Mouse (Mus musculus) thymus, adult 2 months (tissue): ENCODE results near the gene Golph3l. TPM values are rescaled to one million over a fixed set of nuclear protein-coding genes. Genes with fewer than 3 reads are reported as not detected.

Experiments
- DNase-seq: peaks from one replicate; pipeline ENCODE4 v3.0.0; 2021
- H3K27ac ChIP-seq: fragments of 200-500 bp; 2 replicates; pipeline ENCODE4 v1.5.1; 2012; ENCODE audit warnings: low read length, control low read depth; ENCODE audit not compliant: control insufficient read depth, insufficient read depth
- H3K27me3 ChIP-seq: fragments of 200-500 bp; 2 replicates; pipeline ENCODE4 v1.6.1; 2012; ENCODE audit warnings: mild to moderate bottlenecking, low read length, moderate library complexity, mixed read lengths; ENCODE audit not compliant: control insufficient read depth, insufficient read depth
- H3K36me3 ChIP-seq: fragments of 200-500 bp; 2 replicates; pipeline ENCODE4 v1.6.1; 2012; ENCODE audit warnings: mild to moderate bottlenecking, low read length, moderate library complexity; ENCODE audit not compliant: control insufficient read depth, insufficient read depth
- H3K4me1 ChIP-seq: fragments of 200-500 bp; replicated peaks from 2 replicates; pipeline ENCODE4 v1.6.1; 2012; ENCODE audit warnings: low read length; ENCODE audit not compliant: control insufficient read depth, insufficient read depth
- H3K4me3 ChIP-seq: fragments of 200-500 bp; 2 replicates; pipeline ENCODE4 v1.5.1; 2012; ENCODE audit warnings: mild to moderate bottlenecking, low read length, control low read depth, moderate library complexity; ENCODE audit not compliant: control insufficient read depth, insufficient read depth
- CTCF ChIP-seq: fragments of 200-500 bp; IDR thresholded peaks from 2 replicates; pipeline ENCODE4 v1.5.1; 2012; ENCODE audit warnings: mild to moderate bottlenecking, control low read depth, low read length, moderate library complexity, borderline replicate concordance; ENCODE audit not compliant: control insufficient read depth, poor library complexity, insufficient read depth; ENCODE audit errors: extremely low read depth
- POLR2A ChIP-seq: fragments of 200-500 bp; IDR thresholded peaks from 2 replicates; pipeline ENCODE4 v1.6.1; 2012; ENCODE audit warnings: mild to moderate bottlenecking, low read length, control low read depth, moderate library complexity; ENCODE audit not compliant: control insufficient read depth, poor library complexity, insufficient read depth; ENCODE audit errors: extremely low read depth
- WGBS: fragments of 180-500 bp; shearing (Covaris S2); methylation state at CpG from one replicate; pipeline ENCODE4 v1.1.7; 2018; 5-methylcytosine and 5-hydroxymethylcytosine counted together
- polyA plus RNA-seq: library from polyadenylated mRNA; depleted of rRNA; stranded (reverse); fragments of >200 nt; gene quantifications from 2 replicates; pipeline ENCODE4 v1.2.3, GENCODE M21; 2012

Golph3l gene
- polyA plus RNA-seq, 1 experiment: 8.6 TPM

- Histone ChIP-seq H3K36me3 (no peaks in the 10 kb centered on the region), H3K27ac (no peak overlapping the region), H3K4me3 (no peak overlapping the region), H3K4me1 (no peaks in the 10 kb centered on the region), H3K27me3 (no peaks in the 10 kb centered on the region)
- whole genome bisulfite sequencing: 75% methylated on average over 3 of the region's 3 CpGs
- no peak for TF ChIP-seq POLR2A
- no peak for TF ChIP-seq CTCF
- no peak for DNase-seq
Observed at GRCm38 (mm10) chr3:95553986-95554385, 34.7 kb upstream of the Golph3l start.

DNA sequence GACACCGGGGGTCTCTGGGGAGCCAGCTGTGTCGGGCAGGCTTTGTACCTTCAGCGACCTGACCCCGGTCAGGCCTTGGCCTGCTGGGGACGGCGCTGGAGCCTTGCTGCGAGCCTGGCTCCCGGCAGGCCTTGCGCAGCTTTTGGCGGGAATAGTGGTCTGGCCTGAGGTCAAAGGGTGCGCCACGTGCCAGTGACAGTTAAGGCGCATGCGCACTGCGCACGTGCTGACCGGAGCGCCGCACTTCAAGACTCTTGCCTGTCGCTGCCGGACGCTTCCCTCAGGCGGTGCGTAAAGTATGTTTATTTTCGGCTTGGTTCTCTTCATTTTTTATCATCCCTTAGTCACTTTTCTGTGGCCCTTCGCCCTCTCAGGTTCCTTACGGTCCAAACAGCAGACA, 29.3 kb upstream of the Golph3l start, which contains the start of gene Hormad1:
Gene Hormad1, plus strand, starts transcription at position 241 of the 400 bp plus-strand sequence.
- H3K36me3 ChIP-seq: no peaks in the 10 kb centered on the region
- TF ChIP-seq POLR2A: no peak
- no peak for TF ChIP-seq CTCF
- H3K27ac ChIP-seq: no peak within 1 kb of the TSS
- no peak within 1 kb of the TSS for H3K4me3 ChIP-seq
- no peak for DNase-seq
- no peaks in the 10 kb centered on the region for H3K27me3 ChIP-seq
- H3K4me1 ChIP-seq: no peaks in the 10 kb centered on the region
- WGBS: 95% methylated on average over 27 of the region's 27 CpGs

DNA sequence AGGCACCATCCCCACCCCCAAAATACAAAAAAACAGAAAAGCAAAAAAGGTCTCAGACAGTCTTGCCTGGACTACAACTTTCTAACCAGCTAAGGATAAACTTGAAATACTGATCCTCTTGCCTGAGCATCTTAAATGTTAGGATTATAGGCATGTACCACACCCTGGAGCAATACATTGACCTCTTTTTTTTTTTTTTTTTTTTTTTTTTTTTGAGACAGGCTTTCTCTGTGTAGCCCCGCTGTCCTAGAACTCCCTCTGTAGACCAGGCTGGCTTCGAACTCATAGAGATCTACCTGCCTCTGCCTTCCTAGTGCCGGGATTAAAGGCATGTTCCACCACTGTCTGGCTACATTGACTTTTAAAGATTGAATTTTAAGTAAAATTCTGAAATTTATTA, 28.0 kb upstream of the Golph3l start:
- Histone ChIP-seq H3K27me3 (no peaks in the 10 kb centered on the region), H3K36me3 (no peaks in the 10 kb centered on the region), H3K4me3 (no peak overlapping the region), H3K4me1 (no peaks in the 10 kb centered on the region), H3K27ac (no peak overlapping the region)
- WGBS: 96% methylated on average over 3 of the region's 3 CpGs
- DNase-seq: no peak
- no peak for TF ChIP-seq POLR2A
- TF ChIP-seq CTCF: no peak

GRCm38 (mm10) chr3:95561826-95562225, 26.9 kb upstream of the Golph3l start:
- Histone ChIP-seq H3K36me3 (no peaks in the 10 kb centered on the region), H3K27ac (no peak overlapping the region), H3K4me3 (no peak overlapping the region), H3K4me1 (no peaks in the 10 kb centered on the region), H3K27me3 (no peaks in the 10 kb centered on the region)
- WGBS: 89% methylated on average over 2 of the region's 2 CpGs
- no peak for DNase-seq
- TF ChIP-seq POLR2A (no peak), CTCF (no peak)

- Histone ChIP-seq H3K27me3 (no peaks in the 10 kb centered on the region), H3K4me3 (no peak overlapping the region), H3K27ac (no peak overlapping the region), H3K36me3 (no peaks in the 10 kb centered on the region), H3K4me1 (no peaks in the 10 kb centered on the region)
- DNase-seq: no peak
- 100% methylated on average over 3 of the region's 3 CpGs for WGBS
- TF ChIP-seq POLR2A: no peak
- no peak for TF ChIP-seq CTCF
Observed at GRCm38 (mm10) chr3:95569585-95569984, 19.1 kb upstream of the Golph3l start.

DNA sequence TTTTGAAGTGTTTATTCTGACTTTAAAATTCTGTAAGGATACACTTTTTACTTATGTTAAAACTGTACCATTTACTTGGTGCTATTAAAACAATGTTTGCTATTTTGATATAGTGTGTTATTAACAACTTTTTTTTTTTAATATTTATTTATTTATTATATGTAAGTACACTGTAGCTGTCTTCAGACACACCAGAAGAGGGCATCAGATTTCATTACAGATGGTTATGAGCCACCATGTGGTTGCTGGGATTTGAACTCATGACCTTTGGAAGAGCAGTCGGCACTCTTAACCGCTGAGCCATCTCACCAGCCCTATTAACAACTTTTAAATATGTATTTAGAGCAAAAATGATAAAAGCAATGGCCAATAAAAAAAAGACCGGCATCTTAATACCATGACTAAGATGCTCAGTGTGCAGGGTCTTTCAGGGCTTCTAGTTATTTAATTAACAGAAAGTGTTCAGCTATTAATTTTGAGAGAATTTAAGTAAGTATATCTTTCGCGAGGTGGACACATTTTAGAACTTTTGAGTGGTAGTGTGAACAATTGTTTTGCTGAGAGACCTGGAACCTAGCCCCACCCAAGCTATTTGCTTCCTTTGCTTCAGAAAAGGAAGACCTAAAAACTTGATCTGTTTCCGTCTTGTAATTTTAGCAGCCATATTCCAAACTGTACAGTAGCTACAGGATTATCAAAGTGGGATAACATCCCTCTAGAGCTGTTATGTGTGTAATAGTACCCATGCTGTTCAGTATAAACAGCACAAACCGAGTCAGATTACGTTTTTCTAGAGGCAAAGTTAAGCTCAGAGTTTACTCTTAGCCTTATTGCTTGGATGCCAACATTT, 755 bp upstream of the Golph3l start:
- Histone ChIP-seq H3K27ac (no peak overlapping the region; the same call in 1 of the 2 replicates), H3K4me1 (no peaks in the 10 kb centered on the region), H3K27me3 (no peaks in the 10 kb centered on the region), H3K4me3 (no peak overlapping the region), H3K36me3 (peaks cover 13% of the 10 kb centered on the region)
- TF ChIP-seq POLR2A (no peak), CTCF (no peak)
- no peak for DNase-seq
- 50% methylated on average over 8 of the region's 8 CpGs for WGBS
